Mouse (Mus musculus) left cerebral cortex, adult 6 months (tissue): ENCODE data around the gene Rbbp7. TPM values are rescaled to one million over a fixed set of nuclear protein-coding genes. Genes with fewer than 3 reads are reported as not detected.

Source experiments
- long read RNA-seq, 2 experiments: library from polyadenylated mRNA; unstranded; transcript quantifications; one replicate each; pipeline ENCODE4 v2.0.0; 2019 to 2020
- polyA plus RNA-seq: library from polyadenylated mRNA; unstranded; fragments of <200 nt; fragmentation: Nextera tagmentation; gene quantifications from 2 replicates; pipeline ENCODE4 v1.2.3, GENCODE M21; 2021

Gene Rbbp7
- 135 and 181 TPM in 2 replicates for polyA plus RNA-seq
- long read RNA-seq, experiment 1, transcript Rbbp7-203 (12 exons, 1,862 nt): minor isoform, 5 of 699 reads
- long read RNA-seq, experiment 1, transcript Rbbp7-201 (12 exons, 2,244 nt): major isoform, 649 of 699 reads
- long read RNA-seq, experiment 1, partial matches to known transcripts: 18 of 699 reads
- long read RNA-seq, experiment 1, other reads (novel, unspliced or antisense): 25 of 699 reads
- long read RNA-seq, experiment 2, transcript Rbbp7-201 (12 exons, 2,244 nt): major isoform, 201 of 244 reads
- long read RNA-seq, experiment 2, partial matches to known transcripts: 36 of 244 reads
- long read RNA-seq, experiment 2, other reads (novel, unspliced or antisense): 5 of 244 reads

GRCm38 (mm10) chrX:162760115-162760942, at the start of gene Rbbp7:
Gene Rbbp7 (plus strand): TSS chrX:162760402.

Other genes starting within 250 kb of the Rbbp7 start
- 67.9 and 76.8 TPM in 2 replicates for gene Reps2, start 116.8 kb upstream of the Rbbp7 start, polyA plus RNA-seq
- gene Txlng, start 69.1 kb downstream of the Rbbp7 start, polyA plus RNA-seq: 9.9 and 11.7 TPM in 2 replicates
- 12.4 and 13.3 TPM in 2 replicates for gene Syap1, start 128.0 kb downstream of the Rbbp7 start, polyA plus RNA-seq
- 19.2 and 26.0 TPM in 2 replicates for gene Ctps2, start 140.8 kb downstream of the Rbbp7 start, polyA plus RNA-seq
- not detected in 2 replicates for gene S100g, start 204.2 kb downstream of the Rbbp7 start, polyA plus RNA-seq